Mouse (Mus musculus) neural tube, embryonic 14.5 days (tissue): Measurements from ENCODE around the gene Lmntd2. TPM values are rescaled to one million over a fixed set of nuclear protein-coding genes. Genes with fewer than 3 reads are reported as not detected.

Experiments used
- ATAC-seq: fragments of 200-750 bp; cut with Nextera tagmentation; 2 replicates; pipeline ENCODE4 v1.8.0; 2017; ENCODE audit warnings: low read depth, mild to moderate bottlenecking, moderate TSS enrichment, moderate library complexity
- H3K27ac ChIP-seq: fragments of 300-500 bp; sonication (generic); 2 replicates; pipeline ENCODE4 v1.5.1; 2014; ENCODE audit warnings: low read depth, mild to moderate bottlenecking, control low read depth, low read length, moderate library complexity, mixed read lengths
- H3K27me3 ChIP-seq: fragments of 300-500 bp; sonication (generic); 2 replicates; pipeline ENCODE4 v1.6.1; 2014; ENCODE audit warnings: low read length; ENCODE audit not compliant: control insufficient read depth, insufficient read depth
- H3K36me3 ChIP-seq: fragments of 300-500 bp; sonication (generic); 2 replicates; pipeline ENCODE4 v1.6.1; 2014; ENCODE audit warnings: low read length, mixed read lengths; ENCODE audit not compliant: control insufficient read depth, insufficient read depth
- H3K4me1 ChIP-seq: fragments of 300-500 bp; sonication (generic); 2 replicates; pipeline ENCODE4 v1.6.1; 2014; ENCODE audit warnings: low read length; ENCODE audit not compliant: control insufficient read depth, insufficient read depth
- H3K4me2 ChIP-seq: fragments of 300-500 bp; sonication (generic); 2 replicates; pipeline ENCODE4 v1.6.1; 2014; ENCODE audit warnings: mild to moderate bottlenecking, low read depth, low read length, control low read depth
- H3K4me3 ChIP-seq: fragments of 300-500 bp; sonication (generic); 2 replicates; pipeline ENCODE4 v1.5.1; 2014; ENCODE audit warnings: low read depth, low read length, control low read depth, mixed read lengths
- H3K9ac ChIP-seq: fragments of 300-500 bp; sonication (generic); replicated peaks from 2 replicates; pipeline ENCODE4 v1.6.1; 2014; ENCODE audit warnings: low read depth, mild to moderate bottlenecking, control low read depth, low read length, mixed read lengths
- H3K9me3 ChIP-seq: fragments of 300-500 bp; sonication (generic); 2 replicates; pipeline ENCODE4 v1.6.1; 2016; ENCODE audit warnings: low read length; ENCODE audit not compliant: control insufficient read depth
- WGBS: fragments of 180-500 bp; shearing (Covaris S2); extraction: QIAGEN DNeasy Blood & Tissue Kit; methylation state at CpG from one replicate; pipeline ENCODE4 v1.1.7; 2014; 5-methylcytosine and 5-hydroxymethylcytosine counted together
- microRNA counts: library from miRNA; unstranded; fragments of <30 nt; microRNA quantifications from one replicate; lab custom pipeline; 2016
- microRNA-seq: library from miRNA; unstranded; fragments of <30 nt; microRNA quantifications from one replicate; pipeline ENCODE4, GENCODE M21; 2016
- polyA plus RNA-seq: library from polyadenylated mRNA; unstranded; fragments of >200 nt; fragmentation: Nextera tagmentation; extraction: Ambion mirVana; gene quantifications from 2 replicates; pipeline ENCODE4 v1.2.1, GENCODE M21; 2014

Lmntd2 gene
- polyA plus RNA-seq, 1 experiment from 2014 or later = 0.21 TPM

GRCm38 (mm10) chr7:141167901-141168517, 45.9 kb downstream of the Lmntd2 start:
- H3K4me2 ChIP-seq = peak overlapping the region; percentile 32
- H3K27me3 ChIP-seq = no peaks in the 10 kb centered on the region
- 0 out of 2 replicates have a peak, but pooled peaks cover 7% of the 10 kb centered on the region for H3K36me3 ChIP-seq
- no peaks in the 10 kb centered on the region for H3K4me1 ChIP-seq
- no peaks in the 10 kb centered on the region for H3K9me3 ChIP-seq
- peak overlapping the region; percentile 22; the same call in 1 of the 2 replicates for H3K4me3 ChIP-seq
- ATAC-seq = no peak
- 17% methylated on average over 7 of the region's 7 CpGs for WGBS
- peak overlapping the region; percentile 39; the same call in 1 of the 2 replicates for H3K9ac ChIP-seq
- H3K27ac ChIP-seq = no peak overlapping the region

- 91% methylated on average over 6 of the region's 6 CpGs for WGBS
- peaks cover 21% of the 10 kb centered on the region; the same call in 1 of the 2 replicates for H3K36me3 ChIP-seq
- ATAC-seq = no peak
Observed at GRCm38 (mm10) chr7:141164850-141165249, 49.0 kb downstream of the Lmntd2 start.

DNA sequence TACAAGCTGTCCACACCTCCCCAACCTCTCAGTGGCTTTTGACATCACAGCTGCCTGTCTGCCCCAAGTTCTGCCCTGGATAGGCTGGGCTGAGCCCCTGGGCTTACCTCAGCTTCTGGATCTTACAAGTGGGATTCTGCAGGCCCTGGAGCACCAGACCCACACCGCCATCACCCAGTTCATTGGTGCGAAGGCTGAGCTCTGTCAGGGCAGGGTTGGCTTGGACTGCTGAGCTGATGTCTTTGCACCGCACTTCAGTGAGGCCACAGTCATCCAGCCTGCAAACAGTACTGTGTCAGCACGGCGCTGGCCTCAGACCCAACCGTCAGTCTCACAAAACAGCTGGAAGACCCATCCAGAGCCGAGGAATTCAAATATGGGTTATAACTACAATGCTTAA, 49.5 kb downstream of the Lmntd2 start:
- H3K4me2 ChIP-seq = no peak overlapping the region
- ATAC-seq = no peak
- no peaks in the 10 kb centered on the region for H3K9me3 ChIP-seq
- 92% methylated on average over 7 of the region's 7 CpGs for WGBS
- no peaks in the 10 kb centered on the region for H3K27me3 ChIP-seq
- H3K36me3 ChIP-seq = peaks cover 21% of the 10 kb centered on the region; the same call in 1 of the 2 replicates
- H3K9ac ChIP-seq = no peak overlapping the region
- no peak overlapping the region for H3K27ac ChIP-seq
- H3K4me3 ChIP-seq = no peak overlapping the region
- H3K4me1 ChIP-seq = no peaks in the 10 kb centered on the region

More at GRCm38 (mm10) chr7:141164850-141165249, 49.0 kb downstream of the Lmntd2 start:
- Histone ChIP-seq H3K4me1 (no peaks in the 10 kb centered on the region), H3K27ac (no peak overlapping the region), H3K4me3 (no peak overlapping the region), H3K4me2 (no peak overlapping the region), H3K9me3 (no peaks in the 10 kb centered on the region), H3K9ac (no peak overlapping the region), H3K27me3 (no peaks in the 10 kb centered on the region)

MicroRNA genes within 50 kb of the gene (microRNA counts, 519-probe panel; counts per million panel counts)
- microRNA mmu-miR-210 (lab: Ali Mortazavi, UCI) = 3,922 counts per million, percentile 41 among the panel's probes with 10 or more counts

Small RNA genes lying within 50 kb of the gene (microRNA-seq; reads per million reads assigned to microRNA genes)
- gene Mir210 = 222 reads per million, percentile 57 among the genes with 10 or more reads in this experiment

Other genes starting within 250 kb of the Lmntd2 start
- 3.5 and 23.6 TPM in 2 replicates for gene Ifitm1, start 246.9 kb downstream of the Lmntd2 start, polyA plus RNA-seq
- 19.3 and 34.1 TPM in 2 replicates for gene Ifitm3, start 203.3 kb downstream of the Lmntd2 start, polyA plus RNA-seq
- gene Ifitm6, start 196.2 kb downstream of the Lmntd2 start, polyA plus RNA-seq = 0.58 and 0.88 TPM in 2 replicates
- gene Gm17387, start 184.9 kb downstream of the Lmntd2 start, polyA plus RNA-seq = not detected in 2 replicates
- gene B4galnt4, start 153.0 kb downstream of the Lmntd2 start, polyA plus RNA-seq = 34.8 and 36.6 TPM in 2 replicates
- gene Pkp3, start 135.9 kb downstream of the Lmntd2 start, polyA plus RNA-seq = not detected in 2 replicates
- gene Sigirr, start 113.5 kb downstream of the Lmntd2 start, polyA plus RNA-seq = 1.2 and 2.2 TPM in 2 replicates
- 0.14 and 0.63 TPM in 2 replicates for gene Ano9, start 96.3 kb downstream of the Lmntd2 start, polyA plus RNA-seq
- 71.7 and 80.8 TPM in 2 replicates for gene Ptdss2, start 91.7 kb downstream of the Lmntd2 start, polyA plus RNA-seq
- 45.3 and 54.3 TPM in 2 replicates for gene Rnh1, start 41.2 kb downstream of the Lmntd2 start, polyA plus RNA-seq
- gene Hras, start 20.1 kb downstream of the Lmntd2 start, polyA plus RNA-seq = 152 and 166 TPM in 2 replicates
- 4.4 and 6.7 TPM in 2 replicates for gene Lrrc56, start 19.9 kb downstream of the Lmntd2 start, polyA plus RNA-seq
- 24.8 and 25.3 TPM in 2 replicates for gene Rassf7, start 1.8 kb upstream of the Lmntd2 start, polyA plus RNA-seq
- 59.5 and 72.3 TPM in 2 replicates for gene Phrf1, start 14.7 kb upstream of the Lmntd2 start, polyA plus RNA-seq
- gene Irf7, start 52.4 kb upstream of the Lmntd2 start, polyA plus RNA-seq = 0.57 and 0.66 TPM in 2 replicates
- gene Cdhr5, start 62.7 kb upstream of the Lmntd2 start, polyA plus RNA-seq = not detected in 2 replicates
- 3.9 and 4.2 TPM in 2 replicates for gene Sct, start 65.1 kb upstream of the Lmntd2 start, polyA plus RNA-seq
- 0.73 and 0.90 TPM in 2 replicates for gene Drd4, start 77.9 kb upstream of the Lmntd2 start, polyA plus RNA-seq
- 186 and 228 TPM in 2 replicates for gene Deaf1, start 113.6 kb upstream of the Lmntd2 start, polyA plus RNA-seq
- gene Tmem80, start 113.7 kb upstream of the Lmntd2 start, polyA plus RNA-seq = 36.7 and 40.2 TPM in 2 replicates
- 0.33 and 0.51 TPM in 2 replicates for gene Eps8l2, start 124.8 kb upstream of the Lmntd2 start, polyA plus RNA-seq
- 265 and 311 TPM in 2 replicates for gene Taldo1, start 178.1 kb upstream of the Lmntd2 start, polyA plus RNA-seq
- 42.7 and 44.8 TPM in 2 replicates for gene Gatd1, start 200.1 kb upstream of the Lmntd2 start, polyA plus RNA-seq
- 51.6 and 70.7 TPM in 2 replicates for gene Cend1, start 215.4 kb upstream of the Lmntd2 start, polyA plus RNA-seq
- gene Slc25a22, start 223.8 kb upstream of the Lmntd2 start, polyA plus RNA-seq = 66.9 and 80.4 TPM in 2 replicates
- gene Pidd1, start 229.9 kb upstream of the Lmntd2 start, polyA plus RNA-seq = 2.0 and 2.5 TPM in 2 replicates
- 654 and 691 TPM in 2 replicates for gene Rplp2, start 233.3 kb upstream of the Lmntd2 start, polyA plus RNA-seq
- 14.0 and 14.7 TPM in 2 replicates for gene Pnpla2, start 241.1 kb upstream of the Lmntd2 start, polyA plus RNA-seq
- gene Cracr2b, start 247.0 kb upstream of the Lmntd2 start, polyA plus RNA-seq = 3.6 and 6.6 TPM in 2 replicates